Mouse (Mus musculus) layer of hippocampus, adult 18-20 months (tissue): ENCODE measurements around the gene Sbpl. TPM values are rescaled to one million over a fixed set of nuclear protein-coding genes. Genes with fewer than 3 reads are reported as not detected.
"Not testable (repeated sequence)": the region's sequence is repeated elsewhere in the genome, so short reads cannot be mapped to it uniquely, and the experiment has no call there.

Experiments used
- DNase-seq, 2 experiments: peaks; one replicate each; pipeline ENCODE4 v3.0.0; 2022; ENCODE audit warnings: low spot score in 2 of 2
- total RNA-seq, 2 experiments: library from RNA; stranded (reverse); gene quantifications; 2 replicates each; pipeline ENCODE4 v1.2.3; 2021

Gene Sbpl
- total RNA-seq, 2 experiments from 2014 or later, result not detected

DNA sequence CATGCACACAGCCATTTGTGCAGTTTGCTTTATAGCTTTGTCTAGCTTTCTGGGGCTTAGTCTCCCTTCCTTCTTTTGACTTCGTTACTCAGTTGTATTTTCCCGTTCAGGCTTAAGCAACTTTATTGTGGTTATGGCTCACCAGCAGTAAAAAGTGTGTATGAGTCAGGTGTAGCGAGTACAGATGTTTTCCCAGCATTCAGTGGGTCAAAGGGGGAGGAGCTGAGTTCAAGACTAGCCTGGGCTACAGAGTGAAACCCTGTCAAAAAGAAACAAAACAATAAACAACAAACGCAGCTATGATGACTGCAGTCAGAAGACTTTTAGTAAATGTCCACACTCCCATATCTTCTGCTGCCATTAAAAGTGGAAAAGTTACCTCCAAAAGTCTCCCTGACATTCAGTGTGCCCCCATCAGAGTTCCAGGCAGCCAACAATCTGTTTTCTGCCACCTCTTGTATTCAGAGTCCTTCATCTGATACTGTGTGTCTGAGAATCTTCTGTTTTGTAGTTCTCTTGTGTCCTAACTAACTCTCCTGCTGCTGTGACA is 6.6 kb upstream of the Sbpl start:
- DNase-seq, result no peak

DNA sequence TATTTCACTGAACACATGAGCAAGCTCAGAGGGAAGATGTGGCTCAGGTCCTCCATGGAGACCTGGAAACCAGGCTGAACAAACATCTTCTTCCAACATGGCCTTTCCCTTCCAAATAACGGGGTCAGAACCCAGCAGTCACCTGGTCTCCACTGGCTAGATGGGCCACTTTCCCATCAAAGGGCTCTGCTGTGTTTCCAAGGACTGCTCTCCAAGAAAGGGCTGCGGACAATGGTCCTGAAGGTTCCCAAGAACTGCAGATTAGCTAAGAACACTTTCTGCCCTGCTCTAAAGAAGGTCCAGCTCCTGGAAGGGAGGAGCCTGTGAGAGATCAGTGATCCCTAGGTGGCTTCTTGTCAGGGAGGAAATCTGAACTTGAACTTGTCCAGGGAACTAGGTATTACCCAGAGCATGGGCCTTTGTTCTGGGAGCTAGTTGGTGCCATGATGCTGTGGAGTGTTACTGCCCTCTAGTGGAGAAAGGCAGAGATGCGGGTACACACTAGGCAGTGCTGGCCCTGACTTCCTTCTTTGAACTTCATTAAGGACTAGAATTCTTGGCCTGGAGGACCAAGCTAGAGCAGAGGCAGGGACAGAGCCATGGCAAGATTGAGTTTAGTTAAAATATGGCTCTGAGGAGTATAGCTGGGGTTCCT is 5.1 kb upstream of the Sbpl start:
- peak; percentile 63 to 93 for DNase-seq

DNA sequence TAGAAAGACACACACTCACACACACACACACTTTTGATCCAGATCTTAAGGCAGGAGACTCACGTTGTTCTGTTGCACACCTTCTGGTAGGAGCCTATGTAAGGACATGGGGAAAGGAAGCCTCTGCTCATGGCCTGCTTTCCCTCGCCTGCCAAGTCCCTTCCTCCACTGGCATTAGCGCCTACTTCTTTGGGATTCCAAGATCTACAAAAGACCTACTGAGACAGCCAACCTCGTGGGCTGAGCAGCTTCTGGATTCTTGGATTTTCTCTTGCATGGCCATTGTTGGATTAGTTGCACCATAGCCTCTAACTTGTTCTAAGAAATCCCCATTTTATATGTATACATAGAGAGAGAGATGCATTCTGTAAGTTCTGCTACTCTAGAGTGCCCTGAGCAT is 4.2 kb downstream of the Sbpl start:
- DNase-seq, result not testable (repeated sequence)

DNA sequence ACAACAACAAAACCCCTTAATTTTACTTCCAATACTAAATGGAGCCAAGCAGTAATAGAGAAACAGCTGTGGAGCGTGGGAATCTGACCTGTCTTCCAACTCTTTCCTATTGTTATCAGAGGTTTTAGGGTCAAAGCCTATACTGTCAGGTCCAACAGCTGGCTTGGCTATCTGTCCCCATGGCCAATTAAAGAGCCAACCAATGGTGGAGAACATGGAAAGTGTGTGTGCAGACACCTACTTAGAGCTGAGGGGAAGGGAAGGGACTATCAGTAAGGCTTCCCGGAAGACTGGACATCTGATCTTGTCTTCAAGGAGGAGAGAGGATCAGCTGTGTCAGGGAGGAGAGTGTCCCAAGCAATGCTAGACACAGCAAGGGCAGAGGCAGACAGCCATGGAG is 6.0 kb downstream of the Sbpl start:
- no peak for DNase-seq

DNA sequence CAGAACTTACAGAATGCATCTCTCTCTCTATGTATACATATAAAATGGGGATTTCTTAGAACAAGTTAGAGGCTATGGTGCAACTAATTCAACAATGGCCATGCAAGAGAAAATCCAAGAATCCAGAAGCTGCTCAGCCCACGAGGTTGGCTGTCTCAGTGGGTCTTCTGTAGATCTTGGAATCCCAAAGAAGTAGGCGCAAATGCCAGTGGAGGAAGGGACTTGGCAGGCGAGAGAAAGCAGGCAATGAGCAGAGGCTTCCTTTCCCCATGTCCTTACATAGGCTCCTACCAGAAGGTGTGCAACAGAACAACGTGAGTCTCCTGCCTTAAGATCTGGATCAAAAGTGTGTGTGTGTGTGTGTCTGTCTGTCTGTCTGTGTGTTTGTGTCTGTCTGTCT is 7.6 kb downstream of the Sbpl start:
- DNase-seq, result not testable (repeated sequence)

DNA sequence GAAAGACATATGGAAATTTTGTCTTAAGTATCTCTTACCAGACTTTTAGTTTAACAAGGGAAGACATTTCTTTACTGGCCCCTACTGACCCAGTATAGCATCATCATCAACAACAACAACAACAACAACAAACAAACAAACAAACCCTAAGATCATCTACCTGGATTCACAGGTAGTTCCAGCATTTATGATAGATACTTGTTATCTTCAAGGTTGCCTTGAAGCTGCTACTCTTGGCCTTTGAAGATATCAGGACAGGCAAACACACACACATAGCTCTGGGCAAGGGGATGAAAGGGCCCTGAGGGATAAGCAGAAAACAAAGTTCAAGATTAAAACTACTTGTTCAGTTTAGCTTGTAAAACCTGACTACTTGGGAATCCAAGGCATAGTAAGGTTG is 13.7 kb downstream of the Sbpl start, which contains the start of gene Sbp:
TSS of gene Sbp (plus strand) at position 301 of the 400 bp plus-strand sequence.
- no peak for DNase-seq

DNA sequence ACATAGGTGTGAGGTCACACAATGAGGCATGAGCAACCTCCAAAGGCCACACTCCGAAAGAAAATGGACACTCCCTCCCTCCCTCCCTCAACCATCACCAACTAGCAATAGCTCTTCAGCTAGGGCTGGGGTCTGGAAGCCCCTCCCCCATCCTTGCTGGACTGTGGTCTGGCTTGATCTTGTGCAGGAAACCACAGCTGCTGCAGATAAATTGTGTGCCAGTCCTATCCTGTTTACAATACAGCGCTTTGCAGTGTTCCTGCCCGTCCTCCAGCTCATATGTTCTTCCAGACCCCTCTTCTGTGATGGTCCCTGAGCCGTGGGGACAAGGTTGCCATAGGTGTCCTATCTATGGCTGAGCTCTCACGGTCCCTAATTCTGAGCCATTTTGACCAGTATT is 23.9 kb downstream of the Sbpl start:
- no peak for DNase-seq

DNA sequence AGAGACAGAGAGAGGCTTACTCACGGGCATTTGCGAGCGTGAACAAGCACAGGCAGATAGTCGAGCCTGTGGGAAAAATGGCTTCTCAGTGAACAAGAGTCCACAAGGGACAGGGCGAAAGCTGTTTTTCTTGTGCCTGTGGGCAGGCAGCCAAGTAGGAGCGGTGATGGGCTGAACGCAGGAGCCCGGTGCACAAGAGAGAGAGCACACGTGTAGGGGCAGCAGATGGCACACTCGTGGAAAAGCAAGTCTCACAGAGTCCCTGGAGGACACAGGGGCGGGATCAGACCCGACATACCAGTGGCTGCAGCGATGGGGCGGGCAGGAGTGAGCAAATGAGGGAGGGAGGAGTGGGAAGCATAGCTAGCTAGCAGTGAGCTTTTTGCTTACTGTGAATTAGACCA is 30.0 kb downstream of the Sbpl start:
- peak; percentile 22 to 49 for DNase-seq

DNA sequence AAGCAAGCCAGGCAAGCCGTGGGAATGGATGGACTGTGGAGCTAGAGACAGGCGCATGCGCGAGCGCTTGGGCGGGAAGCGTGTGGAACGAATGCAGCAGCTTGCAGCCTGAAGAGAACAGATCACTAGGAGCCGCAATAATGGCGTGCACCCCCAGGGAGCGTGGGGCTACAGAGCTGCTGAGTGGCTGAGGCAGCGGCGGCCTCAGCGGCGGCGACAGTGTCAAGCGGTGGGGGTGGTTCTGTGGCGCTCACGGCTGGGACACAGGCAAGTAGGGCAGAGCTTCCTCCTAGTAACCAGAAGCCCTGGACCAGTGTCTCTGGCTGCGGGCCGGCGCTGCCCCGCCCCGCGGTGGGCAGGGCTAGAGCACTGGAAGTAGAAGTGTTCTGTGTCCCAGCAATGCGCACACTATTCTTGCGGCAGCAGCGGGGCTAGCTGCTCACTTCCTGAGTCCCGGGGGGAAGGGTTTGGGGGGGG is 30.5 kb downstream of the Sbpl start:
- DNase-seq, result peak; percentile 86 to 92

DNA sequence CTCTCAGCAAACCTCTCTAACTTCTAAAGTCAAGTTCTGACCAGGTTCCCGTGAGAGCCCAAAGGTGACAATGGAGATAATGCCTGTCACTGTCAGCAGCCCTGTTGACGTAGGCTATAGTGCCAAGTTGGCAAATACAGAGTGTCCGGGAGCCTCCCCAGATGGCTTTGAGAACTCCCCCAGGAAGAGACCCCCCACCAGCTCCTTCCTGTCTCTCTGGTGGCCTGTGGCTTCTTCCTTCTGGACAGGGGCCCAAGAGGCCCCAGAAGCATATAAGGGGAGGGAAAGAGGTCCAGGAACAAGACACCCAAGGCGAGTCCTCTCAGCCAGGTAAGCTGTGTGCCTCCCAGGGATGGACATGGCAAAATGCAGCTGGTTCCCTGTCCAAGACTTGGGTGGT is 37.9 kb downstream of the Sbpl start, which contains the start of gene Dcpp3:
TSS of gene Dcpp3 (plus strand) at position 301 of the 400 bp plus-strand sequence.
- DNase-seq, result not testable (repeated sequence)

Other genes starting within 250 kb of the Sbpl start
- gene 1520401A03Rik, start 232.5 kb downstream of the Sbpl start, total RNA-seq, result under 1 TPM in 1 of 2 experiments, not detected in 1; 0.33 TPM
- gene Pkmyt1, start 228.9 kb downstream of the Sbpl start, total RNA-seq, result 1 to 10 TPM; 3.4 to 3.8 TPM
- 10 to 100 TPM; 52.0 to 53.6 TPM for gene Paqr4, start 214.4 kb downstream of the Sbpl start, total RNA-seq
- under 1 TPM; 0.30 to 0.52 TPM for gene Kremen2, start 209.4 kb downstream of the Sbpl start, total RNA-seq
- 100 to 1,000 TPM; 390 to 405 TPM for gene Flywch1, start 183.7 kb downstream of the Sbpl start, total RNA-seq
- 1 to 10 TPM; 8.6 to 8.7 TPM for gene Flywch2, start 169.2 kb downstream of the Sbpl start, total RNA-seq
- gene Srrm2, start 164.7 kb downstream of the Sbpl start, total RNA-seq, result 100 to 1,000 TPM; 509 to 565 TPM
- 100 to 1,000 TPM; 355 to 375 TPM for gene Elob, start 126.1 kb downstream of the Sbpl start, total RNA-seq
- under 1 TPM in 1 of 2 experiments, not detected in 1; 0.41 TPM for gene Prss33, start 119.2 kb downstream of the Sbpl start, total RNA-seq
- gene Prss32, start 111.4 kb downstream of the Sbpl start, total RNA-seq, result not detected
- 1 to 10 TPM in 1 of 2 experiments, under 1 TPM in 1; 0.89 to 2.4 TPM for gene Prss41, start 111.1 kb downstream of the Sbpl start, total RNA-seq
- gene Prss21, start 87.2 kb downstream of the Sbpl start, total RNA-seq, result not detected
- not detected for gene Dcpp1, start 74.4 kb downstream of the Sbpl start, total RNA-seq
- not detected for gene Dcpp2, start 74.4 kb downstream of the Sbpl start, total RNA-seq
- gene Dcpp3, start 37.8 kb downstream of the Sbpl start, total RNA-seq, result not detected
- gene Sbp, start 13.6 kb downstream of the Sbpl start, total RNA-seq, result not detected
- not detected for gene Prss30, start 25.3 kb upstream of the Sbpl start, total RNA-seq
- gene Prss22, start 42.8 kb upstream of the Sbpl start, total RNA-seq, result not detected
- not detected for gene Prss27, start 82.9 kb upstream of the Sbpl start, total RNA-seq
- 10 to 100 TPM; 23.2 to 25.0 TPM for gene Kctd5, start 118.2 kb upstream of the Sbpl start, total RNA-seq
- gene Pdpk1, start 195.7 kb upstream of the Sbpl start, total RNA-seq, result 100 to 1,000 TPM; 104 to 113 TPM
- gene Amdhd2, start 208.5 kb upstream of the Sbpl start, total RNA-seq, result 10 to 100 TPM; 31.0 to 31.7 TPM
- gene Atp6v0c, start 214.4 kb upstream of the Sbpl start, total RNA-seq, result 1,000 to 10,000 TPM; 1,141 to 1,201 TPM